Mouse (Mus musculus): ENCODE measurements at regions not wholly inside any gene's neighbourhood (a gene's known extent, or its start where the extent isn't known, plus 50 kb on each side); places are given as distances from the start of the nearest gene placed in this dataset.

- Histone ChIP-seq H3K27ac (ENCODE audit: low read depth, low read length) (no peak overlapping the region), H3K36me3 (ENCODE audit: control insufficient read depth, insufficient read depth) (no peaks in the 10 kb centered on the region), H3K27me3 (replicated peaks; ENCODE audit: control insufficient read depth, insufficient read depth, low read length) (no peaks in the 10 kb centered on the region), H3K4me3 (ENCODE audit: low read depth, low read length) (no peak overlapping the region), H3K9me3 (ENCODE audit: control insufficient read depth) (no peaks in the 10 kb centered on the region), H3K4me2 (replicated peaks; ENCODE audit: low read depth) (no peak overlapping the region), H3K9ac (ENCODE audit: low read depth, low read length) (no peak overlapping the region), H3K4me1 (replicated peaks; ENCODE audit: control insufficient read depth, insufficient read depth, low read length) (no peaks in the 10 kb centered on the region)
- no peak for TF ChIP-seq CTCF (IDR thresholded peaks at IDR 0.05; ENCODE audit: low read depth)
- no peak for ATAC-seq
- WGBS = 81% methylated on average over 6 of the region's 6 CpGs
Observed at GRCm38 (mm10) chr12:79956351-79956750, 156.5 kb downstream of the Zfp36l1 start.

GRCm38 (mm10) chr12:79955501-79955900 lies 157.3 kb downstream of the Zfp36l1 start:
- ATAC-seq = no peak
- H3K4me2 ChIP-seq (replicated peaks; ENCODE audit: low read depth) = no peak overlapping the region
- no peaks in the 10 kb centered on the region for H3K27me3 ChIP-seq (replicated peaks; ENCODE audit: control insufficient read depth, insufficient read depth, low read length)
- H3K9ac ChIP-seq (ENCODE audit: low read depth, low read length) = no peak overlapping the region
- H3K4me1 ChIP-seq (replicated peaks; ENCODE audit: control insufficient read depth, insufficient read depth, low read length) = no peaks in the 10 kb centered on the region
- WGBS = 93% methylated on average over 2 of the region's 2 CpGs
- no peak for TF ChIP-seq CTCF (IDR thresholded peaks at IDR 0.05; ENCODE audit: low read depth)
- no peak overlapping the region for H3K4me3 ChIP-seq (ENCODE audit: low read depth, low read length)
- H3K36me3 ChIP-seq (ENCODE audit: control insufficient read depth, insufficient read depth) = no peaks in the 10 kb centered on the region
- H3K9me3 ChIP-seq (ENCODE audit: control insufficient read depth) = no peaks in the 10 kb centered on the region
- no peak overlapping the region for H3K27ac ChIP-seq (ENCODE audit: low read depth, low read length)

GRCm38 (mm10) chr12:79950579-79951112 lies 162.2 kb downstream of the Zfp36l1 start:
- H3K9ac ChIP-seq (ENCODE audit: low read depth, low read length) = no peak overlapping the region
- H3K4me3 ChIP-seq (ENCODE audit: low read depth, low read length) = no peak overlapping the region
- WGBS = 64% methylated on average over 7 of the region's 7 CpGs
- H3K4me1 ChIP-seq (replicated peaks; ENCODE audit: control insufficient read depth, insufficient read depth, low read length) = peaks cover 4% of the 10 kb centered on the region; the same call in 1 of the 2 replicates
- H3K9me3 ChIP-seq (ENCODE audit: control insufficient read depth) = no peaks in the 10 kb centered on the region
- TF ChIP-seq CTCF (IDR thresholded peaks at IDR 0.05; ENCODE audit: low read depth) = no peak
- H3K4me2 ChIP-seq (replicated peaks; ENCODE audit: low read depth) = no peak overlapping the region
- no peaks in the 10 kb centered on the region for H3K36me3 ChIP-seq (ENCODE audit: control insufficient read depth, insufficient read depth)
- H3K27me3 ChIP-seq (replicated peaks; ENCODE audit: control insufficient read depth, insufficient read depth, low read length) = no peaks in the 10 kb centered on the region
- no peak overlapping the region for H3K27ac ChIP-seq (ENCODE audit: low read depth, low read length)
- peak; percentile 43; the same call in 1 of the 2 replicates for ATAC-seq

GRCm38 (mm10) chr12:79949101-79949824 lies 163.6 kb downstream of the Zfp36l1 start:
- H3K27ac ChIP-seq (ENCODE audit: low read depth, low read length) = 0 out of 2 replicates have a peak overlapping the region, but pooled peaks have one; percentile 41
- peaks cover 13% of the 10 kb centered on the region for H3K4me1 ChIP-seq (replicated peaks; ENCODE audit: control insufficient read depth, insufficient read depth, low read length)
- no peak overlapping the region for H3K4me3 ChIP-seq (ENCODE audit: low read depth, low read length)
- no peaks in the 10 kb centered on the region for H3K36me3 ChIP-seq (ENCODE audit: control insufficient read depth, insufficient read depth)
- no peaks in the 10 kb centered on the region for H3K9me3 ChIP-seq (ENCODE audit: control insufficient read depth)
- H3K27me3 ChIP-seq (replicated peaks; ENCODE audit: control insufficient read depth, insufficient read depth, low read length) = no peaks in the 10 kb centered on the region
- ATAC-seq = no peak
- 45% methylated on average over 14 of the region's 14 CpGs for WGBS
- no peak for TF ChIP-seq CTCF (IDR thresholded peaks at IDR 0.05; ENCODE audit: low read depth)
- no peak overlapping the region for H3K4me2 ChIP-seq (replicated peaks; ENCODE audit: low read depth)
- H3K9ac ChIP-seq (ENCODE audit: low read depth, low read length) = no peak overlapping the region

GRCm38 (mm10) chr12:79947574-79947973 lies 165.2 kb downstream of the Zfp36l1 start:
- WGBS = 89% methylated on average over 4 of the region's 4 CpGs
- Histone ChIP-seq H3K27me3 (replicated peaks; ENCODE audit: control insufficient read depth, insufficient read depth, low read length) (no peaks in the 10 kb centered on the region), H3K9ac (ENCODE audit: low read depth, low read length) (no peak overlapping the region), H3K27ac (ENCODE audit: low read depth, low read length) (no peak overlapping the region), H3K4me1 (replicated peaks; ENCODE audit: control insufficient read depth, insufficient read depth, low read length) (peaks cover 13% of the 10 kb centered on the region), H3K4me3 (ENCODE audit: low read depth, low read length) (no peak overlapping the region), H3K4me2 (replicated peaks; ENCODE audit: low read depth) (no peak overlapping the region), H3K36me3 (ENCODE audit: control insufficient read depth, insufficient read depth) (no peaks in the 10 kb centered on the region), H3K9me3 (ENCODE audit: control insufficient read depth) (no peaks in the 10 kb centered on the region)
- TF ChIP-seq CTCF (IDR thresholded peaks at IDR 0.05; ENCODE audit: low read depth) = no peak
- ATAC-seq = no peak

GRCm38 (mm10) chr12:79946777-79947176 lies 166.0 kb downstream of the Zfp36l1 start:
- peak; percentile 53 for TF ChIP-seq CTCF (IDR thresholded peaks at IDR 0.05; ENCODE audit: low read depth)
- Histone ChIP-seq H3K9me3 (ENCODE audit: control insufficient read depth) (no peaks in the 10 kb centered on the region), H3K4me2 (replicated peaks; ENCODE audit: low read depth) (no peak overlapping the region), H3K4me3 (ENCODE audit: low read depth, low read length) (no peak overlapping the region), H3K36me3 (ENCODE audit: control insufficient read depth, insufficient read depth) (no peaks in the 10 kb centered on the region), H3K27ac (ENCODE audit: low read depth, low read length) (no peak overlapping the region), H3K4me1 (replicated peaks; ENCODE audit: control insufficient read depth, insufficient read depth, low read length) (peaks cover 13% of the 10 kb centered on the region), H3K27me3 (replicated peaks; ENCODE audit: control insufficient read depth, insufficient read depth, low read length) (no peaks in the 10 kb centered on the region), H3K9ac (ENCODE audit: low read depth, low read length) (no peak overlapping the region)
- 91% methylated on average over 10 of the region's 10 CpGs for WGBS
- no peak for ATAC-seq
